Mouse (Mus musculus) stomach, postnatal 0 days (tissue): ENCODE measurements around the gene Coq9. TPM values are rescaled to one million over a fixed set of nuclear protein-coding genes. Genes with fewer than 3 reads are reported as not detected.

Experiments used
- ATAC-seq: fragments of 200-750 bp; cut with Nextera tagmentation; 2 replicates; pipeline ENCODE4 v1.8.0; 2017; ENCODE audit not compliant: low FRiP score, low TSS enrichment
- DNase-seq: peaks from one replicate; pipeline ENCODE4 v3.0.0-alpha.2; 2016; ENCODE audit warnings: low spot score
- H3K27ac ChIP-seq: fragments of 300-500 bp; sonication (generic); replicated peaks from 2 replicates; pipeline ENCODE4 v1.5.1; 2014; ENCODE audit warnings: mild to moderate bottlenecking, control low read depth
- H3K27me3 ChIP-seq: fragments of 300-500 bp; sonication (generic); 2 replicates; pipeline ENCODE4 v1.6.1; 2014; ENCODE audit warnings: low read length; ENCODE audit not compliant: control insufficient read depth, insufficient read depth
- H3K36me3 ChIP-seq: fragments of 300-500 bp; sonication (generic); 2 replicates; pipeline ENCODE4 v1.6.1; 2014; ENCODE audit warnings: low read length, mixed read lengths; ENCODE audit not compliant: control insufficient read depth, insufficient read depth
- H3K4me1 ChIP-seq: fragments of 300-500 bp; sonication (generic); replicated peaks from 2 replicates; pipeline ENCODE4 v1.6.1; 2014; ENCODE audit warnings: antibody characterized with exemption; ENCODE audit not compliant: control insufficient read depth, insufficient read depth
- H3K4me2 ChIP-seq: fragments of 300-500 bp; sonication (generic); replicated peaks from 2 replicates; pipeline ENCODE4 v1.6.1; 2014; ENCODE audit warnings: low read depth, mild to moderate bottlenecking, control low read depth, moderate library complexity
- H3K4me3 ChIP-seq: fragments of 300-500 bp; sonication (generic); 2 replicates; pipeline ENCODE4 v1.5.1; 2014; ENCODE audit warnings: low read depth, low read length, control low read depth
- H3K9ac ChIP-seq: fragments of 300-500 bp; sonication (generic); 2 replicates; pipeline ENCODE4 v1.6.1; 2014; ENCODE audit warnings: mild to moderate bottlenecking, low read length, control low read depth, mixed read lengths
- H3K9me3 ChIP-seq: fragments of 300-500 bp; sonication (generic); 2 replicates; pipeline ENCODE4 v1.6.1; 2016; ENCODE audit warnings: low read length; ENCODE audit not compliant: control insufficient read depth
- CTCF ChIP-seq: IDR thresholded peaks from 2 replicates; pipeline ENCODE4 v1.5.1; 2016; ENCODE audit warnings: antibody characterized with exemption, low read depth, mild to moderate bottlenecking, moderate library complexity
- EP300 ChIP-seq: optimal IDR thresholded peaks from 2 replicates; pipeline ENCODE3; 2016; ENCODE audit warnings: antibody characterized with exemption
- WGBS: fragments of 180-500 bp; shearing (Covaris S2); extraction: QIAGEN DNeasy Blood & Tissue Kit; methylation state at CpG from one replicate; pipeline ENCODE4 v1.1.7; 2014; 5-methylcytosine and 5-hydroxymethylcytosine counted together
- polyA plus RNA-seq: library from polyadenylated mRNA; unstranded; fragments of >200 nt; fragmentation: Nextera tagmentation; extraction: Ambion mirVana; gene quantifications from 2 replicates; pipeline ENCODE4 v1.2.1, GENCODE M21; 2015

Gene Coq9
- polyA plus RNA-seq, 1 experiment from 2014 or later: 62.3 TPM

DNA sequence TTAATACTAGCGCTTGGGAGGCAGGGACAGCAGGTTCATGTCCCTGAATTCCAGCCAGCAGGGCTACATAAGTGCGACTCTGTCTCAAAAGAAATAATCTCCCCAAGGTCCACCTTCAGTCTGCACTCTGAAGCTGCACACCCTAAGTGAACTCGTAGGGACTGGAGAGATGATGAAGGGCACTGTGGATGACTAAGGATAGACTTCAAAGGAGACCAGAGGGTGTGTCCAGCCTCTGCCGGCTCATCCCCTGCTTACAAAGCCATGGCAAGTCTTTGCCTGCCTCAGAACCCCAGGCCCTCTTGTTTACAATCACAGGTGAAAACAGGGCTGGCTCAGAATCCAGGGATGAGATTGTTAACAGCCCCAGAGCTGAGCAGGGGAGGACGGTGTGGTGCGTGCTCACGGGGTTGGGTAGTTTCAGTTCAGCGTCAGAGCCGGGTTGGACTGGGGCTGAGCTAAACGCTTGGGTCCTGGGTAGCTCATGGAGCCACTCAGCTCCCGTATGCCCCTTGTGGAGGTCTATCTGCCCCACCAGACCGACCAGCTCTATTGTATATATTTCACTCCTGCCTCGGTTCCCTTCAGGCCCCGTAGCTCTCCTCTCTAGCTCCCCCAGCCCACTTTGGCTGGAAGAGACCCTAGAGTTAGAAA, 50.4 kb downstream of the Coq9 start:
- no peak for TF ChIP-seq EP300
- TF ChIP-seq CTCF: peak; percentile 21
- ATAC-seq (peak; percentile 59), DNase-seq (no peak)
- Histone ChIP-seq H3K36me3 (no peaks in the 10 kb centered on the region), H3K9me3 (no peaks in the 10 kb centered on the region), H3K4me1 (no peaks in the 10 kb centered on the region), H3K4me3 (no peak overlapping the region), H3K27ac (no peak overlapping the region), H3K9ac (peak overlapping the region; percentile 18; the same call in 1 of the 2 replicates), H3K27me3 (no peaks in the 10 kb centered on the region), H3K4me2 (peak overlapping the region; percentile 31; the same call in 1 of the 2 replicates)
- WGBS: 22% methylated on average over 14 of the region's 14 CpGs

DNA sequence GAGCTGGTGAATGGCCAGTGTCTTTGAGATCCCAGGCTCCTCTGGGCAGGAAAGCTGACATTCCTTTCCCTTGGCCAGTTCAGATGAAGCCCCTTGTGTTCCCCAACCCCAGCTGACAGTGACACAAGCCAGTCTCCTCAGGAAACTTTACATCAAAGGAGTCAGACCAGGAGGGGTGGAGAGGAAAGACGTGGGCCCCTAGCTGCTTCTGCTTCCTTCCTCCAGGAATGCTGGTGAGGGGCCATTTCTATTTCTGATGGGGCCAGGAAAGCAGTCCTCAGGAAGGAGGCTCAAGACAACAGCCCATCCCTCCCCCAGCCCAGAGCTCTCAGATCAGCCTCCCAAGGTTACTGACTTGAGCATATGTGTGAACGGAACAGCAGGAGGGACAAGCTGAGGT, 54.8 kb downstream of the Coq9 start:
- H3K36me3 ChIP-seq: no peaks in the 10 kb centered on the region
- H3K27ac ChIP-seq: no peak overlapping the region
- no peak for ATAC-seq

DNA sequence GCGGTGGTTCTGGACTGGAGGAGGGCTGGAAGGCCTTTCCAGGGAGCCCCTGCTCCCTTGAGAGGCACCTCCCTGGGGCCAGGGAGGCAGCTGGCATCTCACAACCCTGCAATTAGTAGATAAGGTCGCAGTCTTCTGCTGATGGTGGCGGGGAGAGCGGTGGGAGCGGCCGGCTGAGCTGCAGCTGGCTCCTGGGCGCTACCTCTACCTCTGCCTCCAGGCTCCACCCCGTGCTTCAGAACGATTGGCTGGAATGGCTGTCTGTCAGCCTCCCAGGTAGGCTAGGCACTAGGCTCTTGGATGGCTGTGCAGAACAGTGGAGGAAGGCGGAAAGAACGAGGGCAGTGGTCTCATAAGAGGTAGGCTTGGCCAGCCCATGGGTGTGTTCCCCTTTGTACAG, 61.1 kb downstream of the Coq9 start:
- no peak for TF ChIP-seq CTCF
- TF ChIP-seq EP300: no peak
- ATAC-seq: peak; percentile 85
- Histone ChIP-seq H3K36me3 (0 out of 2 replicates have a peak, but pooled peaks cover 2% of the 10 kb centered on the region), H3K9ac (no peak overlapping the region), H3K27me3 (no peaks in the 10 kb centered on the region), H3K27ac (no peak overlapping the region), H3K9me3 (no peaks in the 10 kb centered on the region), H3K4me1 (peaks cover 2% of the 10 kb centered on the region; the same call in 1 of the 2 replicates), H3K4me2 (peak overlapping the region; percentile 44), H3K4me3 (no peak overlapping the region)
- DNase-seq: peak; percentile 90
- 11% methylated on average over 11 of the region's 11 CpGs for WGBS

More for the DNA sequence above, 54.8 kb downstream of the Coq9 start:
- Histone ChIP-seq H3K9ac (no peak overlapping the region), H3K4me1 (no peaks in the 10 kb centered on the region), H3K4me2 (no peak overlapping the region), H3K27me3 (no peaks in the 10 kb centered on the region), H3K9me3 (no peaks in the 10 kb centered on the region), H3K4me3 (no peak overlapping the region)
- 43% methylated on average over 2 of the region's 2 CpGs for WGBS
- no peak for TF ChIP-seq CTCF
- TF ChIP-seq EP300: no peak
- no peak for DNase-seq

DNA sequence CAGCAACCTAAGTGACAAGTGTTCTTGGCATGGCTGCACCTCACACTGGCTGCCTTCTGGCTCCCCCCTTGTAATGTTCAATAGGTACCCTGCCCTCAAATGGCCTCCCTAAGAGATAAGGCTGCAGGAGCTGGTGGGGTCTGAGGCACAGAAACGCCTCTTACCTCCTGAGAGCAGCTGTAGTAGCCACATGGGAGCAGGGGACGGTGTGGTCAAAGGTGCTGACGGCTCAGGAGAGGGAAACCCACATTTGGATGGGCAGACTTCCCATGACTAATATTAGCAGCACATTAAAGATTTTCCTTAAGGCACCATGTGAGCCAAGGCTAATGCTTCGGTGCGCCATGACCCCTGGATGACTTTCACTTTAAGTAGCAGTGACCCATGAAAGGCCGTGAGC, 62.5 kb downstream of the Coq9 start:
- Histone ChIP-seq H3K4me1 (peaks cover 4% of the 10 kb centered on the region; the same call in 1 of the 2 replicates), H3K4me2 (no peak overlapping the region), H3K27ac (no peak overlapping the region), H3K27me3 (no peaks in the 10 kb centered on the region), H3K9ac (no peak overlapping the region), H3K4me3 (no peak overlapping the region), H3K36me3 (0 out of 2 replicates have a peak, but pooled peaks cover 2% of the 10 kb centered on the region), H3K9me3 (no peaks in the 10 kb centered on the region)
- DNase-seq (no peak), ATAC-seq (no peak)
- TF ChIP-seq CTCF (no peak), EP300 (no peak)
- WGBS: 30% methylated on average over 6 of the region's 6 CpGs

DNA sequence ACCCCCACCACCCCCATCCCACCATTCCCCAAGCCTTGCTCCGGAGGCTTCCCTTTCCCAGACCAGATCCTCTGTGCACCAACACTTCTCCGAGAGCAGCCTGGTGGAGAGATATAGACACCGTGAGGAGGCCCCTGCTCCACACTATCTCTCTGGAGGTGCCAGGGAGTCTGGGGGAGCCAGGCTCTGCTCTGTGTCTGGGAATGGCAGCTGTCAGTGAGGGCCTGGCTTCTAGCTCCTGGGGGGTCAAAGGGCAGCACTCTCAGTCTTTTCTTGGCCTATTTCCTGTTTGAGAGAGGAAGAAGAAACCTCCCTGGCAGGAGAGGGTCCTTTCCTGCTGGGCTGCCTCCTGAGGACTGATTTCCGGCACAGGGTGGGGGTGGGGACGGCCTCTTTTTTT, 62.9 kb downstream of the Coq9 start:
- H3K4me2 ChIP-seq: no peak overlapping the region
- ATAC-seq (no peak), DNase-seq (no peak)
- H3K27ac ChIP-seq: no peak overlapping the region
- WGBS: 25% methylated on average over 5 of the region's 5 CpGs
- H3K36me3 ChIP-seq: 0 out of 2 replicates have a peak, but pooled peaks cover 2% of the 10 kb centered on the region
- no peaks in the 10 kb centered on the region for H3K27me3 ChIP-seq
- H3K4me1 ChIP-seq: peaks cover 4% of the 10 kb centered on the region; the same call in 1 of the 2 replicates
- H3K9me3 ChIP-seq: no peaks in the 10 kb centered on the region
- H3K4me3 ChIP-seq: no peak overlapping the region
- TF ChIP-seq CTCF (no peak), EP300 (no peak)
- no peak overlapping the region for H3K9ac ChIP-seq

DNA sequence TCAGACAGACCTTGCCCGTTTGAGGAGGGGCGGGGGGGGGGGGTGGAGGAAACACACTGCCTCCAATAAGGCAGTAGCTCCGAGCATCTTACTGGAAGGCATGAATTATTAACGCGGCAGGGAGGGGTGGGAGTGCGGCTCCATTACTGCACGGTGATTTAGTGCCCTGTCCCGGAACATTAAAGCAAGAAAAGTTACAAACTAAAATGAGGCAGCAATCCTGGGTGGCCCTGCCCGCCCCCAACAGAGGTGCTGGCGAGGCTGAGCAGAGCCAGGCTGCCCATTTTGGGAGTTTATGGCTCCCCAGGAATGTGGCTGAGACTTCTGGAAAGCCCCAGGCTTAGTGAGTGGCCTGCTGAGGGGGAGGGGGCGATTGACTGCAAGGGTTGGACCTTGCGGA, 65.6 kb downstream of the Coq9 start:
- TF ChIP-seq EP300 (no peak), CTCF (no peak)
- Histone ChIP-seq H3K36me3 (peaks cover 12% of the 10 kb centered on the region), H3K27ac (no peak overlapping the region), H3K9ac (no peak overlapping the region), H3K4me1 (peaks cover 4% of the 10 kb centered on the region; the same call in 1 of the 2 replicates), H3K4me3 (no peak overlapping the region), H3K27me3 (no peaks in the 10 kb centered on the region), H3K4me2 (no peak overlapping the region), H3K9me3 (no peaks in the 10 kb centered on the region)
- DNase-seq (no peak), ATAC-seq (peak; percentile 57; the same call in 1 of the 2 replicates)
- 44% methylated on average over 12 of the region's 12 CpGs for WGBS

Other genes starting within 250 kb of the Coq9 start
- 15.2 and 16.1 TPM in 2 replicates for gene Rspry1, start 236.4 kb upstream of the Coq9 start, polyA plus RNA-seq
- gene Fam192a, start 236.3 kb upstream of the Coq9 start, polyA plus RNA-seq: 42.0 and 44.7 TPM in 2 replicates
- 91.2 and 94.2 TPM in 2 replicates for gene Arl2bp, start 171.7 kb upstream of the Coq9 start, polyA plus RNA-seq
- gene Pllp, start 142.0 kb upstream of the Coq9 start, polyA plus RNA-seq: 164 and 188 TPM in 2 replicates
- gene Ccl22, start 92.7 kb upstream of the Coq9 start, polyA plus RNA-seq: 0.06 TPM in 1 of 2 replicates, not detected in the other
- 18.0 and 21.9 TPM in 2 replicates for gene Cx3cl1, start 66.3 kb upstream of the Coq9 start, polyA plus RNA-seq
- gene Ccl17, start 27.9 kb upstream of the Coq9 start, polyA plus RNA-seq: 0.42 and 0.55 TPM in 2 replicates
- gene Ciapin1, start within 50 bp of the Coq9 start, polyA plus RNA-seq: 58.8 and 61.7 TPM in 2 replicates
- gene Polr2c, start 19.1 kb downstream of the Coq9 start, polyA plus RNA-seq: 70.4 and 72.7 TPM in 2 replicates
- gene Dok4, start 38.0 kb downstream of the Coq9 start, polyA plus RNA-seq: 19.3 and 20.5 TPM in 2 replicates
- gene Ccdc102a, start 79.8 kb downstream of the Coq9 start, polyA plus RNA-seq: 12.0 and 12.7 TPM in 2 replicates
- gene Adgrg5, start 85.4 kb downstream of the Coq9 start, polyA plus RNA-seq: 0.15 and 0.27 TPM in 2 replicates
- gene Adgrg1, start 136.4 kb downstream of the Coq9 start, polyA plus RNA-seq: 42.4 and 50.9 TPM in 2 replicates
- 0.61 and 0.92 TPM in 2 replicates for gene Adgrg3, start 179.4 kb downstream of the Coq9 start, polyA plus RNA-seq
- gene Drc7, start 216.8 kb downstream of the Coq9 start, polyA plus RNA-seq: 0.04 TPM in 1 of 2 replicates, not detected in the other
- gene Katnb1, start 242.9 kb downstream of the Coq9 start, polyA plus RNA-seq: 11.6 and 12.4 TPM in 2 replicates